Comparison of ENCODE assay signal across 16 mouse cellular contexts in genomic region chr15:77342005-77342404, GRCm38 (mm10). TPM values are rescaled to one million over a fixed set of nuclear protein-coding genes. Genes with fewer than 3 reads are reported as not detected.
DNase-seq lines count a peak whose midpoint lies in the region; ATAC-seq and TF ChIP-seq lines count a peak whose summit lies in the region.
"Had no signal": no experiment of that assay in that cellular context is flagged by ENCODE, and none has a peak within 500 bp of the region (broad histone marks: within the 10 kb centered on the region; RNA-seq: fewer than 3 reads in every experiment).

No protein-coding gene starts in this region.

- TF ChIP-seq POLR2A in ES-Bruce4 (IDR thresholded peaks at IDR 0.05; ENCODE audit: insufficient read depth, low read length), result no peak

- no peaks in the 10 kb centered on the region for H3K27me3 ChIP-seq in hindbrain, postnatal 0 days (ENCODE audit: insufficient read depth, low read length)
- no peaks in the 10 kb centered on the region for H3K27me3 ChIP-seq in hindbrain, embryonic 13.5 days
- no peaks in the 10 kb centered on the region for H3K27me3 ChIP-seq in liver, postnatal 0 days (ENCODE audit: insufficient read depth, low read length)
- peaks cover 36% of the 10 kb centered on the region for H3K27me3 ChIP-seq in liver, embryonic 12.5 days (replicated peaks)
- no peaks in the 10 kb centered on the region for H3K27me3 ChIP-seq in ES-Bruce4 (ENCODE audit: control insufficient read depth, insufficient read depth, low read length, poor library complexity, severe bottlenecking)
- H3K27me3 ChIP-seq: embryonic facial prominence, embryonic 12.5 days; hindbrain, embryonic 15.5 days had no signal

- TF ChIP-seq EP300 in liver, postnatal 0 days (IDR thresholded peaks at IDR 0.05; ENCODE audit: low read depth), result no peak
- TF ChIP-seq EP300 in ES-Bruce4 (IDR thresholded peaks at IDR 0.05; ENCODE audit: insufficient read depth, low read depth, low read length), result no peak

- peaks cover 16% of the 10 kb centered on the region for H3K4me1 ChIP-seq in hindbrain, postnatal 0 days (ENCODE audit: insufficient read depth, low read length)
- H3K4me1 ChIP-seq in hindbrain, embryonic 13.5 days (replicated peaks), result peaks cover 32% of the 10 kb centered on the region
- peaks cover 19% of the 10 kb centered on the region for H3K4me1 ChIP-seq in liver, postnatal 0 days (ENCODE audit: insufficient read depth)
- H3K4me1 ChIP-seq in liver, embryonic 12.5 days, result peaks cover 35% of the 10 kb centered on the region
- H3K4me1 ChIP-seq in ES-Bruce4 (ENCODE audit: control insufficient read depth, insufficient read depth, low read length), result peaks cover 2% of the 10 kb centered on the region

- WGBS in hindbrain, postnatal 0 days, result 88% methylated on average over 6 of the region's 6 CpGs
- WGBS in hindbrain, embryonic 13.5 days, result 87% methylated on average over 6 of the region's 6 CpGs
- WGBS in liver, postnatal 0 days (ENCODE audit: insufficient replicate concordance), result 75% methylated on average over 6 of the region's 6 CpGs
- WGBS in liver, embryonic 12.5 days (ENCODE audit: insufficient replicate concordance), result 56% methylated on average over 6 of the region's 6 CpGs

- no peaks in the 10 kb centered on the region for H3K36me3 ChIP-seq in hindbrain, postnatal 0 days (ENCODE audit: insufficient read depth, low read length)
- H3K36me3 ChIP-seq in hindbrain, embryonic 13.5 days, result no peaks in the 10 kb centered on the region
- no peaks in the 10 kb centered on the region for H3K36me3 ChIP-seq in liver, postnatal 0 days (replicated peaks; ENCODE audit: insufficient read depth, low read length)
- no peaks in the 10 kb centered on the region for H3K36me3 ChIP-seq in liver, embryonic 12.5 days
- no peaks in the 10 kb centered on the region for H3K36me3 ChIP-seq in ES-Bruce4 (ENCODE audit: control insufficient read depth, insufficient read depth, low read length, poor library complexity, severe bottlenecking)
- H3K36me3 ChIP-seq: embryonic facial prominence, embryonic 12.5 days; hindbrain, embryonic 15.5 days; liver, embryonic 13.5 days had no signal

- no peak overlapping the region for H3K27ac ChIP-seq in hindbrain, postnatal 0 days
- H3K27ac ChIP-seq in hindbrain, embryonic 13.5 days, result no peak overlapping the region
- no peak overlapping the region for H3K27ac ChIP-seq in liver, postnatal 0 days (ENCODE audit: low read depth)
- no peak overlapping the region for H3K27ac ChIP-seq in liver, embryonic 12.5 days
- H3K27ac ChIP-seq in ES-Bruce4 (ENCODE audit: insufficient read depth, low read length), result no peak overlapping the region
- H3K27ac ChIP-seq: embryonic facial prominence, embryonic 12.5 days; hindbrain, embryonic 15.5 days; liver, embryonic 13.5 days had no signal

- DNase-seq in hindbrain, postnatal 0 days (ENCODE audit: low spot score), result no peak
- DNase-seq in liver, postnatal 0 days, result no peak
- DNase-seq in ZHBTc4 (ENCODE audit: low read depth, low spot score), result peak; percentile 72
- DNase-seq in urinary bladder, postnatal 14 days (ENCODE audit: low spot score), result no peak
- no peak for DNase-seq in spleen, adult 12 weeks (ENCODE audit: low spot score)
- DNase-seq: cerebellum, adult 11 months; liver, embryonic 13.5 days; midbrain, embryonic 14.5 days; thymus, adult 18-20 months had no signal

- peak; percentile 22 for TF ChIP-seq CTCF in hindbrain, postnatal 0 days (IDR thresholded peaks at IDR 0.05; ENCODE audit: low read depth)
- peak; percentile 27; the same call in 1 of the 2 replicates for TF ChIP-seq CTCF in liver, postnatal 0 days (IDR thresholded peaks at IDR 0.05; ENCODE audit: low read depth)
- peak; percentile 78 for TF ChIP-seq CTCF in ES-Bruce4 (IDR thresholded peaks at IDR 0.05; ENCODE audit: low read depth, low read length)

- ATAC-seq in hindbrain, postnatal 0 days, result no peak
- ATAC-seq in hindbrain, embryonic 13.5 days (ENCODE audit: low FRiP score), result no peak
- no peak for ATAC-seq in liver, postnatal 0 days
- ATAC-seq in liver, embryonic 12.5 days, result no peak

- H3K4me2 ChIP-seq in hindbrain, postnatal 0 days (ENCODE audit: low read depth, low read length), result no peak overlapping the region
- no peak overlapping the region for H3K4me2 ChIP-seq in hindbrain, embryonic 13.5 days
- no peak overlapping the region for H3K4me2 ChIP-seq in liver, postnatal 0 days (ENCODE audit: low read depth, low read length)
- no peak overlapping the region for H3K4me2 ChIP-seq in liver, embryonic 12.5 days
- H3K4me2 ChIP-seq: embryonic facial prominence, embryonic 12.5 days; hindbrain, embryonic 15.5 days; liver, embryonic 13.5 days had no signal

- H3K9ac ChIP-seq in hindbrain, postnatal 0 days (replicated peaks; ENCODE audit: low read length), result no peak overlapping the region
- H3K9ac ChIP-seq in hindbrain, embryonic 13.5 days, result no peak overlapping the region
- H3K9ac ChIP-seq in liver, postnatal 0 days (replicated peaks), result no peak overlapping the region
- H3K9ac ChIP-seq in liver, embryonic 12.5 days, result no peak overlapping the region
- H3K9ac ChIP-seq in ES-Bruce4 (ENCODE audit: low read depth, poor library complexity, severe bottlenecking), result no peak overlapping the region
- H3K9ac ChIP-seq: embryonic facial prominence, embryonic 12.5 days; hindbrain, embryonic 15.5 days; liver, embryonic 13.5 days had no signal

- H3K9me3 ChIP-seq in hindbrain, postnatal 0 days (ENCODE audit: low read length), result no peaks in the 10 kb centered on the region
- H3K9me3 ChIP-seq in hindbrain, embryonic 13.5 days, result no peaks in the 10 kb centered on the region
- H3K9me3 ChIP-seq in liver, postnatal 0 days (ENCODE audit: low read length), result no peaks in the 10 kb centered on the region
- no peaks in the 10 kb centered on the region for H3K9me3 ChIP-seq in liver, embryonic 12.5 days (replicated peaks)
- no peaks in the 10 kb centered on the region for H3K9me3 ChIP-seq in ES-Bruce4 (replicated peaks; ENCODE audit: control insufficient read depth, insufficient read depth, low read length, poor library complexity, severe bottlenecking)
- H3K9me3 ChIP-seq: embryonic facial prominence, embryonic 12.5 days; hindbrain, embryonic 15.5 days; liver, embryonic 13.5 days had no signal

- H3K4me3 ChIP-seq in hindbrain, postnatal 0 days (ENCODE audit: low read length), result no peak overlapping the region
- H3K4me3 ChIP-seq in hindbrain, embryonic 13.5 days, result no peak overlapping the region
- H3K4me3 ChIP-seq in liver, postnatal 0 days (ENCODE audit: low read depth, low read length), result no peak overlapping the region
- H3K4me3 ChIP-seq in liver, embryonic 12.5 days, result no peak overlapping the region
- H3K4me3 ChIP-seq in ES-Bruce4 (ENCODE audit: low read depth, low read length), result no peak overlapping the region
- H3K4me3 ChIP-seq: embryonic facial prominence, embryonic 12.5 days; hindbrain, embryonic 15.5 days; liver, embryonic 13.5 days had no signal

RNA-seq across cellular contexts. Expression of gene Rbfox2, which starts 35.2 kb away (rescaled TPM):
- total RNA-seq in hindbrain, postnatal 0 days (2014; rRNA removed), result 294 and 339 TPM in 2 replicates
- polyA plus RNA-seq in hindbrain, postnatal 0 days (2015; fragmentation: Nextera tagmentation; extraction: Ambion mirVana), result 84.1 and 91.9 TPM in 2 replicates
- 158 and 159 TPM in 2 replicates for polyA plus RNA-seq in hindbrain, embryonic 13.5 days (2015; fragmentation: Nextera tagmentation; extraction: Ambion mirVana)
- 6.9 and 7.0 TPM in 2 replicates for polyA plus RNA-seq in liver, postnatal 0 days (2015; fragmentation: Nextera tagmentation; extraction: Ambion mirVana)
- polyA plus RNA-seq in liver, embryonic 12.5 days (2016; fragmentation: Nextera tagmentation; extraction: Ambion mirVana), result 13.0 and 13.1 TPM in 2 replicates
- 78.1 and 78.3 TPM in 2 replicates for polyA plus RNA-seq in ES-Bruce4 (2011; ENCODE audit: insufficient read depth, insufficient read length, low read depth, missing spikeins)

RNA-seq across cellular contexts. Expression of gene Apol7a, which starts 56.9 kb away (rescaled TPM):
- not detected in 2 replicates for total RNA-seq in hindbrain, postnatal 0 days (2014; rRNA removed)
- not detected in 2 replicates for polyA plus RNA-seq in hindbrain, postnatal 0 days (2015; fragmentation: Nextera tagmentation; extraction: Ambion mirVana)
- polyA plus RNA-seq in hindbrain, embryonic 13.5 days (2015; fragmentation: Nextera tagmentation; extraction: Ambion mirVana), result 0.08 TPM in 1 of 2 replicates, not detected in the other
- polyA plus RNA-seq in liver, postnatal 0 days (2015; fragmentation: Nextera tagmentation; extraction: Ambion mirVana), result 17.6 and 20.8 TPM in 2 replicates
- 0.10 and 0.11 TPM in 2 replicates for polyA plus RNA-seq in liver, embryonic 12.5 days (2016; fragmentation: Nextera tagmentation; extraction: Ambion mirVana)
- not detected in 2 replicates for polyA plus RNA-seq in ES-Bruce4 (2011; ENCODE audit: insufficient read depth, insufficient read length, low read depth, missing spikeins)
- total RNA-seq: granulocyte monocyte progenitor cell, adult 5-6 weeks had no signal
- polyA plus RNA-seq: embryonic facial prominence, embryonic 12.5 days; hindbrain, embryonic 15.5 days; kidney, embryonic 14.5 days; midbrain, embryonic 14.5 days had no signal

Comparison
In these comparisons a context has a peak if more than half of its experiments do, and no peak if none do; other contexts are left out.
1. RNA of gene Apol7a, which starts 56.9 kb away (polyA plus RNA-seq): 17.6 to 20.8 TPM in liver, postnatal 0 days; 0.10 to 0.11 TPM in liver, embryonic 12.5 days, not detected in hindbrain, postnatal 0 days, 0.08 TPM in hindbrain, embryonic 13.5 days and not detected in ES-Bruce4; every median in the first group is over 10 times any median in the second.
2. CTCF ChIP-seq: peak in every context shown above with its lines; median percentile 78 in ES-Bruce4; 27 in liver, postnatal 0 days; 22 in hindbrain, postnatal 0 days.